Mouse (Mus musculus) testis, postnatal 14 days (tissue): ENCODE data around the gene Ltbr.
A peak's percentile ranks its signal among the peaks of the same experiment; 100 is the strongest.

Source experiments
- DNase-seq: peaks from one replicate; pipeline ENCODE4 v3.0.0; 2021; ENCODE audit warnings: low spot score

Gene Ltbr

GRCm38 (mm10) chr6:125344866-125345265, 31.2 kb upstream of the Ltbr start:
- DNase-seq, result no peak

GRCm38 (mm10) chr6:125344084-125344483, 30.4 kb upstream of the Ltbr start:
- DNase-seq, result no peak

- no peak for DNase-seq
Measured at GRCm38 (mm10) chr6:125342198-125342597, 28.5 kb upstream of the Ltbr start.

GRCm38 (mm10) chr6:125340244-125340643, 26.6 kb upstream of the Ltbr start:
- no peak for DNase-seq

- no peak for DNase-seq
Measured at GRCm38 (mm10) chr6:125338791-125339660, 25.3 kb upstream of the Ltbr start.

- DNase-seq, result no peak
Measured at GRCm38 (mm10) chr6:125334356-125334755, 20.7 kb upstream of the Ltbr start.

GRCm38 (mm10) chr6:125333112-125333899, 19.6 kb upstream of the Ltbr start:
- no peak for DNase-seq

- DNase-seq, result peak; percentile 82
Measured at GRCm38 (mm10) chr6:125330626-125331326, 17.1 kb upstream of the Ltbr start.

GRCm38 (mm10) chr6:125328243-125328642, 14.6 kb upstream of the Ltbr start:
- no peak for DNase-seq

- peak; percentile 24 for DNase-seq
Measured at GRCm38 (mm10) chr6:125325337-125325736, 11.7 kb upstream of the Ltbr start.

- DNase-seq, result no peak
Measured at GRCm38 (mm10) chr6:125323547-125323946, 9.9 kb upstream of the Ltbr start.

- DNase-seq, result no peak
Measured at GRCm38 (mm10) chr6:125322794-125323193, 9.1 kb upstream of the Ltbr start.

GRCm38 (mm10) chr6:125321114-125321855, 7.6 kb upstream of the Ltbr start:
- DNase-seq, result peak; percentile 27

GRCm38 (mm10) chr6:125320323-125320722, 6.6 kb upstream of the Ltbr start, which contains the start of gene Scnn1a:
TSS of gene Scnn1a (plus strand) at chr6:125320659.
- DNase-seq, result no peak

GRCm38 (mm10) chr6:125319919-125320296, 6.2 kb upstream of the Ltbr start:
- DNase-seq, result no peak

GRCm38 (mm10) chr6:125318981-125319918, 5.6 kb upstream of the Ltbr start:
- no peak for DNase-seq

GRCm38 (mm10) chr6:125317077-125317476, 3.4 kb upstream of the Ltbr start:
- no peak for DNase-seq

- DNase-seq, result no peak
Measured at GRCm38 (mm10) chr6:125314746-125315145, 1.1 kb upstream of the Ltbr start.

- DNase-seq, result no peak
Measured at GRCm38 (mm10) chr6:125314231-125314563, 512 bp upstream of the Ltbr start.

GRCm38 (mm10) chr6:125312581-125313355, 917 bp downstream of the Ltbr start:
- DNase-seq, result no peak
